In genomic region chr2:119675215-119675784, GRCm38 (mm10) we compare ENCODE assay signal across 8 mouse cellular contexts. TPM values are rescaled to one million over a fixed set of nuclear protein-coding genes. Genes with fewer than 3 reads are reported as not detected.
DNase-seq lines count a peak whose midpoint lies in the region; ATAC-seq and TF ChIP-seq lines count a peak whose summit lies in the region.

No protein-coding gene starts in this region.

- peak overlapping the region; percentile 89 for H3K9ac ChIP-seq in kidney, embryonic 14.5 days (ENCODE audit: low read depth, low read length)
- H3K9ac ChIP-seq in forebrain, embryonic 12.5 days = peak overlapping the region; percentile 98
- H3K9ac ChIP-seq in limb, embryonic 14.5 days (ENCODE audit: low read depth, low read length, severe bottlenecking) = peak overlapping the region; percentile 93

- no peaks in the 10 kb centered on the region; the same call in 1 of the 2 replicates for H3K27me3 ChIP-seq in kidney, embryonic 14.5 days (ENCODE audit: control insufficient read depth, insufficient read depth, low read length)
- H3K27me3 ChIP-seq in forebrain, embryonic 12.5 days = peaks cover 6% of the 10 kb centered on the region
- no peaks in the 10 kb centered on the region for H3K27me3 ChIP-seq in limb, embryonic 14.5 days (ENCODE audit: control insufficient read depth, insufficient read depth, low read length)

- TF ChIP-seq POLR2A in limb, embryonic 14.5 days (IDR thresholded peaks at IDR 0.05; ENCODE audit: borderline replicate concordance, extremely low read depth, insufficient read depth, insufficient read length) = 0 out of 2 replicates have a peak, but pooled peaks have one; percentile 33

- H3K4me1 ChIP-seq in kidney, embryonic 14.5 days (ENCODE audit: control insufficient read depth, insufficient read depth, low read length) = no peaks in the 10 kb centered on the region
- peaks cover 15% of the 10 kb centered on the region for H3K4me1 ChIP-seq in forebrain, embryonic 12.5 days
- H3K4me1 ChIP-seq in limb, embryonic 14.5 days (ENCODE audit: control insufficient read depth, insufficient read depth, low read length) = peaks cover 12% of the 10 kb centered on the region

- peak; percentile 87 for ATAC-seq in kidney, embryonic 14.5 days (ENCODE audit: low FRiP score, low TSS enrichment)
- peak; percentile 92 for ATAC-seq in forebrain, embryonic 12.5 days (ENCODE audit: low FRiP score)
- ATAC-seq in limb, embryonic 14.5 days (ENCODE audit: low FRiP score, low read depth) = peak; percentile 83

- under 1% methylated on average over 26 of the region's 39 CpGs for WGBS in kidney, embryonic 14.5 days
- under 1% methylated on average over 39 of the region's 39 CpGs for WGBS in forebrain, embryonic 12.5 days
- WGBS in limb, embryonic 14.5 days = under 1% methylated on average over 30 of the region's 39 CpGs

- DNase-seq in kidney, postnatal 14 days = no peak
- peak; percentile 57 for DNase-seq in MN1 (ENCODE audit: low spot score)
- peak; percentile 13 for DNase-seq in limb, embryonic 14.5 days (ENCODE audit: low spot score)
- peak; percentile 67 for DNase-seq in naive thymus-derived CD4-positive, alpha-beta T cell, adult 2 months (ENCODE audit: low read depth)
- DNase-seq in frontal cortex, postnatal 25 days (ENCODE audit: low spot score in 2 of 2) = no peak
- DNase-seq in adrenal gland, adult 2 months = no peak

- H3K27ac ChIP-seq in kidney, embryonic 14.5 days (ENCODE audit: low read depth, low read length) = peak overlapping the region; percentile 20; the same call in 1 of the 2 replicates
- peak overlapping the region; percentile 78 for H3K27ac ChIP-seq in forebrain, embryonic 12.5 days
- H3K27ac ChIP-seq in limb, embryonic 14.5 days (replicated peaks; ENCODE audit: low read depth, low read length) = peak overlapping the region; percentile 77

- peak overlapping the region; percentile 75 for H3K4me2 ChIP-seq in kidney, embryonic 14.5 days (replicated peaks; ENCODE audit: low read depth, low read length)
- H3K4me2 ChIP-seq in forebrain, embryonic 12.5 days = peak overlapping the region; percentile 85
- peak overlapping the region; percentile 63 for H3K4me2 ChIP-seq in limb, embryonic 14.5 days (replicated peaks; ENCODE audit: low read depth, low read length, severe bottlenecking)

- peaks cover 3% of the 10 kb centered on the region; the same call in 1 of the 2 replicates for H3K36me3 ChIP-seq in kidney, embryonic 14.5 days (ENCODE audit: control insufficient read depth, insufficient read depth, low read length)
- H3K36me3 ChIP-seq in forebrain, embryonic 12.5 days (replicated peaks) = peaks cover 6% of the 10 kb centered on the region; the same call in 1 of the 2 replicates
- peaks cover 5% of the 10 kb centered on the region for H3K36me3 ChIP-seq in limb, embryonic 14.5 days (ENCODE audit: control insufficient read depth, insufficient read depth, low read length)

- H3K9me3 ChIP-seq in kidney, embryonic 14.5 days (ENCODE audit: control insufficient read depth, low read length) = no peaks in the 10 kb centered on the region
- H3K9me3 ChIP-seq in forebrain, embryonic 12.5 days = no peaks in the 10 kb centered on the region
- no peaks in the 10 kb centered on the region for H3K9me3 ChIP-seq in limb, embryonic 14.5 days (ENCODE audit: control insufficient read depth, low read length)

- peak overlapping the region; percentile 78 for H3K4me3 ChIP-seq in kidney, embryonic 14.5 days (ENCODE audit: low read length)
- H3K4me3 ChIP-seq in forebrain, embryonic 12.5 days (replicated peaks) = peak overlapping the region; percentile 98
- H3K4me3 ChIP-seq in limb, embryonic 14.5 days (replicated peaks; ENCODE audit: low read length) = peak overlapping the region; percentile 94

RNA-seq across cellular contexts. Expression of gene Rtf1, which starts 0.4 kb away (rescaled TPM):
- 34.3 and 53.7 TPM in 2 replicates for polyA plus RNA-seq in kidney, embryonic 14.5 days (2014; fragmentation: Nextera tagmentation; extraction: Ambion mirVana)
- 80.6 and 83.1 TPM in 2 replicates for polyA plus RNA-seq in forebrain, embryonic 12.5 days (2016; fragmentation: Nextera tagmentation; extraction: Ambion mirVana)
- polyA plus RNA-seq in limb, embryonic 14.5 days (2012; rRNA removed) = 30.0 and 32.3 TPM in 2 replicates
- 33.2 and 33.7 TPM in 2 replicates for polyA plus RNA-seq in limb, embryonic 14.5 days (2014; fragmentation: Nextera tagmentation; extraction: Ambion mirVana)
- total RNA-seq in adrenal gland, adult 2 months (2021) = 10 to 100 TPM; 21.8 to 33.4 TPM
- polyA plus RNA-seq in adrenal gland, adult 2 months (2012; rRNA removed) = 7.4 and 9.4 TPM in 2 replicates

RNA-seq across cellular contexts. Expression of gene Ndufaf1, which starts 12.7 kb away (rescaled TPM):
- 40.3 and 45.4 TPM in 2 replicates for polyA plus RNA-seq in kidney, embryonic 14.5 days (2014; fragmentation: Nextera tagmentation; extraction: Ambion mirVana)
- 37.4 and 37.6 TPM in 2 replicates for polyA plus RNA-seq in forebrain, embryonic 12.5 days (2016; fragmentation: Nextera tagmentation; extraction: Ambion mirVana)
- 14.6 and 18.8 TPM in 2 replicates for polyA plus RNA-seq in limb, embryonic 14.5 days (2012; rRNA removed)
- 41.9 and 44.0 TPM in 2 replicates for polyA plus RNA-seq in limb, embryonic 14.5 days (2014; fragmentation: Nextera tagmentation; extraction: Ambion mirVana)
- total RNA-seq in adrenal gland, adult 2 months (2021) = 10 to 100 TPM; 38.8 to 45.9 TPM
- 1.2 and 1.6 TPM in 2 replicates for polyA plus RNA-seq in adrenal gland, adult 2 months (2012; rRNA removed)

RNA-seq across cellular contexts. Expression of gene Oip5, which starts 57.0 kb away (rescaled TPM):
- polyA plus RNA-seq in kidney, embryonic 14.5 days (2014; fragmentation: Nextera tagmentation; extraction: Ambion mirVana) = 35.5 and 38.6 TPM in 2 replicates
- 35.1 and 35.6 TPM in 2 replicates for polyA plus RNA-seq in forebrain, embryonic 12.5 days (2016; fragmentation: Nextera tagmentation; extraction: Ambion mirVana)
- polyA plus RNA-seq in limb, embryonic 14.5 days (2012; rRNA removed) = 19.6 and 19.8 TPM in 2 replicates
- polyA plus RNA-seq in limb, embryonic 14.5 days (2014; fragmentation: Nextera tagmentation; extraction: Ambion mirVana) = 16.3 and 16.6 TPM in 2 replicates
- 1 to 10 TPM in 1 of 2 experiments, under 1 TPM in 1; 0.81 to 1.6 TPM for total RNA-seq in adrenal gland, adult 2 months (2021)
- 2.7 and 2.9 TPM in 2 replicates for polyA plus RNA-seq in adrenal gland, adult 2 months (2012; rRNA removed)

RNA-seq across cellular contexts. Expression of gene Nusap1, which starts 57.2 kb away (rescaled TPM):
- polyA plus RNA-seq in kidney, embryonic 14.5 days (2014; fragmentation: Nextera tagmentation; extraction: Ambion mirVana) = 77.2 and 97.7 TPM in 2 replicates
- polyA plus RNA-seq in forebrain, embryonic 12.5 days (2016; fragmentation: Nextera tagmentation; extraction: Ambion mirVana) = 110 and 111 TPM in 2 replicates
- 24.3 and 37.8 TPM in 2 replicates for polyA plus RNA-seq in limb, embryonic 14.5 days (2012; rRNA removed)
- 51.9 and 58.6 TPM in 2 replicates for polyA plus RNA-seq in limb, embryonic 14.5 days (2014; fragmentation: Nextera tagmentation; extraction: Ambion mirVana)
- 1 to 10 TPM; 1.2 to 2.4 TPM for total RNA-seq in adrenal gland, adult 2 months (2021)
- 0.02 and 0.09 TPM in 2 replicates for polyA plus RNA-seq in adrenal gland, adult 2 months (2012; rRNA removed)

Comparison
In these comparisons a context has a peak if more than half of its experiments do, and no peak if none do; other contexts are left out.
1. H3K27ac ChIP-seq: peak in every context shown above with its lines; median percentile 78 in forebrain, embryonic 12.5 days; 77 in limb, embryonic 14.5 days; 20 in kidney, embryonic 14.5 days.
2. DNase-seq: peak in MN1 (single experiment), limb, embryonic 14.5 days (single experiment) and naive thymus-derived CD4-positive, alpha-beta T cell, adult 2 months (single experiment); none in kidney, postnatal 14 days (single experiment), frontal cortex, postnatal 25 days (0 of 2) and adrenal gland, adult 2 months (single experiment).
3. Peak in every context shown above with its lines, with median percentiles within 50 percentile points of each other: ATAC-seq, H3K4me2 ChIP-seq, H3K4me3 ChIP-seq and H3K9ac ChIP-seq.